Mouse (Mus musculus): ENCODE results near the gene Nbas. TPM values are rescaled to one million over a fixed set of nuclear protein-coding genes. Genes with fewer than 3 reads are reported as not detected.
A peak's percentile ranks its signal among the peaks of the same experiment; 100 is the strongest.

Gene Nbas
- total RNA-seq, 4 experiments from 2014 or later, result 35.2 to 40.0 (median 38.2) TPM

GRCm38 (mm10) chr12:13615661-13616060, 346.7 kb downstream of the Nbas start:
- no peak for DNase-seq (ENCODE audit: low spot score in 2 of 2)

DNA sequence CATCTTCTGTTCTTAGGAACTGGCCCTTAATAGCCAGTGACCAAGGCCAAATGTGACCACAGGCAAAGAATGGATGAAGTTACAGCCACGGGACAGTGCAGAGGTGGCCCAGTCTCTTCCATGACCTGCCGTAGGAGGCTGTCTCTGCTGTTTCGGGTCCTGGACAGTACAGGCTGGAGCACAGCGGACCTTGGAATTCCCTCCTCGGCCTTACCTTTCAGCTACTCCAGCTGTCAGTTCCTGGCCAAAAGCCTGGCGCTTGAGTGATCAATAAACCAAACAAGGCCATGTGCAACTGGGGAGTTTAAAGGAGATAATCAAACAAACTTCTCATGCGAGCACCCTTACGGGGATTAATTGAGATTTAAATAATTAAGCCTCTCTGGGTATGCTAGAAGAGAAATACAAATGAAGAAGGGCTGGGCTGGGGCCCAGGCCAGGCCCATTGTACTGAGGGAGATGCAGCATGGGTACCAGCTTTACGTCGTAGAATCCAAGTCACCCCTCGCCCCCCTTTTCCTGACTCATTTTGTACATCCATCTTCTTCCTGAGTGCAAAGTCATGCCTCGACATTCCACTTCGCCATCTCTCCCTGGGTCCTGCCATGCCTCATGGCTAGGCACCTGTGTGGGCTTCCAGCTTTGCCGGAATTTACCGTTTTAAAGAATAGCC, 353.4 kb downstream of the Nbas start:
- DNase-seq (ENCODE audit: low spot score in 2 of 2), result no peak

DNA sequence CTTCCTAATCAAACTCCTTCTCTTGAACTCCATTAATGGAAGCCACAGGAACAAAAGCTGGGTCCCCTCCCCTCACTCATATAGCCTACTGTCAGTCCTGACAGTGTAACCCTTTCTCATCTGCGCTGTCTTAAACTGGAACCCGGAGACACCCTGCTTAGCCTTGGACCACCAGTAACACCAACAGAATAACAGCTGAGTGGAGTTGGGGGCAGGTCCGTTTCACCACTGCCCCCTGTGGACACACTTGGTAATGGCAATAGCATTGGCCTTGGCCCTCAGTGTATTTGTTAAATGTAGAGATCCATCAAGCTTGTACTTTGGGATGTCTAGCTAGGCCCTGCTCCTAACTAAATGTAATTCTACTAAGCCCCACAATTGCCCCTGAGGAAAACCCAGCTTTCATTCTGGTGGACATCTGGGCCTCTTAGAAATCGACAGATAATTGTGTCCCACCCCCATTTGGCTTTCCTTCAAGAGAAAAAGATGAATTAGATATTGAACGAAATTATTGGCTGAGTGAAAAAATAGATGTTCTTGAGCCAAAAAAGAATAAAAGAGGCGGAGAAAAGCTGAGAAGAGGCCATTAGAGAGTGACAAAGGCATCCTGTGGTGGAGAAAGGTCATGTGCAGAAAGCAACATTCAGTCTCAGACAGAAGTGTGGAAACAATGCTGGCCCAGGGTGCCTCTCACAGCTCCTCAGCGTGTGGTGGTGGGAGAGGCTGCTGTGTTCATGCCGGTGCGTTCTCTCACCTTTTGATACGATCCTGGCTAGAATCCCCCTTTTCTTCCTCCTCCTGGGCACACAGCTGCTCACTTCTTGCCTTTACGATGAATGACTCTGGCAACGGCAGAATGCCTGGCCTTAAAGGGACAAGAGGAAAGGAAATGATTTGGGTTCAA, 358.1 kb downstream of the Nbas start:
- peak in 1 of 2 experiments; percentile 24 for DNase-seq (ENCODE audit: low spot score in 2 of 2)

Other genes with a start within 250 kb of the Nbas start
- gene Ddx1, start 19.9 kb upstream of the Nbas start, total RNA-seq (2022), result 100 to 1,000 TPM; 125 to 141 (median 126) TPM

Measured in layer of hippocampus, adult 8-10 months (tissue).